Mouse (Mus musculus): ENCODE measurements around the gene Creb3l2.
"Not testable (repeated sequence)": the region's sequence is repeated elsewhere in the genome, so short reads cannot be mapped to it uniquely, and the experiment has no call there.

The Creb3l2 gene

DNA sequence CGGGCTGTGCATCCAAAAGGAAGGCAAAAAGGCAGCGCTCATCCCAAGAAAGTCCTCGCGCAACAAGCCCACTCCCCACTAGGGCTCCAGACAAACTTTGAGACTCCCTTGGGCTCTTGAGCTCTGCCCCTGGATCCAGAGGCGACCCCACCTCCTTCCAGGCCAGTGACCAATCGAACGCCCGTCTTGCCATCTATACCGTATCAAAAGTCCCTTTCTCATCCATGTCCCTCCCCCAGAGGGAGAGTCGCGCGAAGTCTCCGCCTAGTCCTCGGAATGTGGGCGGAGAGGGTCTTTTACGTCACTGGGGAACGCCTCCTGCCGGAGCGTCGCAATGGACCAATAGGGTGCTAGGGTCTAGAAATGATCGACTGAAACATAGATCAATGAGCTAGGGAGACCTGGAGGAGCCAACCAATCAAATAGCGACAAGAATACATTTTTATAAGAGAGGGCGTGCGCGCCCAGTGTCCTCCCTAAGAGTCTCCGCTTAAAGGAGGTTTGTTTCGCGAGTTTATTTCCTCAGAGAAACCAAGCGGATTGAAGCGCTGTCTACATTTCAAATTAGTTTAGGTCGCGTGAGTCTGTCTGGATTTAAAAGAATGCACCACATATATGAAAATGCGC is at the start of gene Creb3l2:
Gene Creb3l2 (minus strand): TSS at position 106 of the 627 bp plus-strand sequence.
- peak; percentile 99 for DNase-seq (ENCODE audit: extremely low spot score)

DNA sequence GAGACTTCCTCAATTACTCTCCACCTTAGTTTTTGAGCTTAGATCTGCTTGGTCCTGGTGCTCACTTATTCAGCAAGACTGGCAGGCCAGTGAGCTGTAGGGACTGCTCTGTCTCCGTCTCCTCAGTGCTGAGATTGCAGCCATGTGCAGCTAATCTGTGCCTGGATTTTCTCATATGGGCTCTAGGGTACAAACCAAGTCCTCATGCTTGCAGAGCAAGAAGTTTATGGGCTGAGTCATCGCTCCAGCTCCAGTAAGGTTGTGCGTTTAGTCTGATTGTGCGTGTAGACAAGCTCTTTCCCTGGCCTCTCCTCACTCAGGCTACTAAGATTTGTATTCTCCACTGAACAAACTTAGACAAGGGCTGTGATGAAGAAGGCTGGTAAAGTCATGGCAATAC is 44.6 kb upstream of the Creb3l2 start:
- no peak for DNase-seq (ENCODE audit: extremely low spot score)

GRCm38 (mm10) chr6:37484588-37485070 is 42.7 kb upstream of the Creb3l2 start:
- DNase-seq (ENCODE audit: extremely low spot score) = no peak

DNA sequence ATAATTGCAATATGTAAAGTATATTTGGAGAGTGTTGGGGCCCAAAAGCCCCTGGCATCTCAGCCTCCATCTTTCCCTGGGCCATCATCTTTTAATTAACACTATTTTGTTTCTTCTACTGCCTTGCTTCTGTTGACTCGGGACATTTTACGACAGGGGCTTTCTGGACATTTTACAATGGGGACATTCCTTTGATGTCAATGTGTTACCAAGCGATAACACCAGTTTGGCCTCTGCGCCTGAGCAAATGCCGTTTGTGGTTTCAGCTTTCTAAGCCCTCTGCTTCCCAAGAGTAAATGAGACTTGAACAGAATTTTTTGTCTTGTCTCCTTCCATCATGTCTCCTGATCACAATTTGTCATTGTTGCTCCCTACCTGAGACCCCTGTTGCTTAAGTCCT is 41.3 kb upstream of the Creb3l2 start:
- no peak for DNase-seq (ENCODE audit: extremely low spot score)

DNA sequence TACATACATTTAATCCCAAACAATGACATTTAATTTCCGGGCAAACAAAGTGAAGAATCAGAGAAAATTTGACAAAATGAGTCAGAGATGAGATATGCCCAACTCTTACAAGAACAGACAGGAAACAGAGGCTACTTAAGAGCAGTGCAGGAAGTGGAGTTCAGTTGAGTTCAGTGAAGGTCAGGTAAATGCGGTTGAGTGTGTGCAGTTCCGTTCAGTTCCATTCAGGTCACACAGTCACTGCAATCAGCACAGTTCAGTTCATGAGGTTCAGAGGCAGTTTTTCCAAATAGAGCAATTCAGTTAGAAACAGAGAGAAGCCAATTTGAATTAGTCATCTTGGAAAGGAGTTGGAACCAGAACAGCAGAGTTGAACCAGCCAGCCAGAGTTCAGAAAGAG is 39.2 kb upstream of the Creb3l2 start:
- no peak for DNase-seq (ENCODE audit: extremely low spot score)

DNA sequence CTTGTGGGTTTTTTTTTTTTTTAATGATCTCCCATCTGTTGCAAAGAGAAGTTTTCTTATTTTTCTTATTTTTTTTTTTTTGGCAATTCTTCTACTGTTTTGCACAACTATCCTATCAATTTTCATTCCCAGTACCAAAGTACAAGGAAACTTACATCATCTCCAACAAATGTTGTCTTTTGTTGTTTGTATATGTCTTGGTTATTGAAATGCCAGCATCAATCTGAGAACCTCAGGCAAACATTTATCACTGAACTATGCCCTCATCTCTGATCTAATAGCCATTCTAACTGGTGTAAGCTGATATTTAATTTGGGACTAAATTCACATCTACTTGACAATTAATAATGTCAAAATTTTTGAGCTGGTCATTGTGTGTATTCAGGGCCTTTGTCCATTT is 38.1 kb upstream of the Creb3l2 start:
- DNase-seq (ENCODE audit: extremely low spot score) = no peak

- no peak for DNase-seq (ENCODE audit: extremely low spot score)
Measured at GRCm38 (mm10) chr6:37478481-37478880, 36.5 kb upstream of the Creb3l2 start.

DNA sequence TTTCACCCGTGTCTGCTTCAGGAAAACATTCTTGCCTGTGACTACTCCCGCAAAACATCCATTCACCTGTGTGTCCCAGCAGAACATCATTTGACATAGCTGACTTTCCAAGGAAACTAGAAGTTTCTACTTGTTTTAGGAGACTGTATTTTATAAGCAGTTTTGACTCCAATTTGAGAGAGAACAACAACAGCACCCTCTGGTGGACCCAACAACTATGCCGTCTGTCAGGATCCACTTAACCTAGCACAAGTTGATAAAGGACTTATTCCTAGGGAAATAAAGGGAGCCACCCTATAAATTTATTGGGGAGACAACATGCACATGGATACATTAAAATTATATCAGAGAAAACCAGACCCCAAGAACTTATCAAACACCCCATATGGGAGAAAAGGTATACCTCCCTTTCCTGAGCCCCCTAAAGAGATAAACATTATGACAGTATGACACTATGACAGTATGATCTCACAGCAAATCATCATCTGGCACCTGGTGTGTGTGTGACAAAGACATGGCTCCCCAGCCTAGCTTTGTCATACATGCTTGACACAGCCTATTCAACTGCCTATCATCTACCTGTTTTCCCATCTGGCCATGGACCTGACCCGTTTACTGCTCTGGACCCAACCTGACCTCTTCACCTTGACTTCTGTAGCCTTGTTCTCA is 31.9 kb upstream of the Creb3l2 start:
- no peak for DNase-seq (ENCODE audit: extremely low spot score)

- no peak for DNase-seq (ENCODE audit: extremely low spot score)
Measured at GRCm38 (mm10) chr6:37470216-37470615, 28.3 kb upstream of the Creb3l2 start.

DNA sequence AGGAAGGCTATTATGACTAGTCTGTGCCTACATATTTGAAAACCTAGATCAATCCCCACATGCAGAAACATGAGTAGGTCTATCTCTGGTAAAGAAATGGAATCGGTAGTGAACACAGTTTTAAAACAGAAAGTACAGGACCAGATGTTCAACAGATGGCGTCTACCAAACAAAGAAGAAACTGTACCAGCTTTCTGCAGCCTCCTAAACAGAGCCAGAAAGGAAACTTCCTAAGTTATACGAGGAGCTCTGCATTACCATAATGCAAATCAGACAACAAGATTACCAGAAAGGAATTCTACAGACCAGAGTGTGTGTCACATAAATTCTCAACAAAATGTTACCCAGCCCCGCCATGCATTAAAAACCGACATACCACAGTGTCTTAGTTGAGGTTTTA is 23.9 kb upstream of the Creb3l2 start:
- DNase-seq (ENCODE audit: extremely low spot score) = no peak

DNA sequence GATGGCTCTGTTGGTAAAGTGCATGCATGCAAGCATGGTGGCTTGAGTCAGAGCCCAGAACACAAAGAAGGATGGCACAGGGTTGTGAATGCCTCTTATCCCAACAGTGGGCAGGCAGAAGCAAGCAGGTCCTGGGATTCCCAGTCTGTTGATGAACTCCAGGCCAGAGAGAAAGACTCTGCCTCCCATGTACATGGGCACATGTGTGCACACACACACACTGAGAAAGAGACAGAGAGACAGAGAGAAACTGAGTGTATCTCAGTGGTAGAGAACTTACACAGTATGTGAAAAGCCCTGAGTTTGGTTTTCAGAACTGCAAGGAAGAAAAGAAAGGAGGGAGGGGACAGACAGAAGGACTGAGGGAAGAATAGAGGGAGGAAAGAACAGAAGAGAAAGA is 23.4 kb upstream of the Creb3l2 start:
- no peak for DNase-seq (ENCODE audit: extremely low spot score)

DNA sequence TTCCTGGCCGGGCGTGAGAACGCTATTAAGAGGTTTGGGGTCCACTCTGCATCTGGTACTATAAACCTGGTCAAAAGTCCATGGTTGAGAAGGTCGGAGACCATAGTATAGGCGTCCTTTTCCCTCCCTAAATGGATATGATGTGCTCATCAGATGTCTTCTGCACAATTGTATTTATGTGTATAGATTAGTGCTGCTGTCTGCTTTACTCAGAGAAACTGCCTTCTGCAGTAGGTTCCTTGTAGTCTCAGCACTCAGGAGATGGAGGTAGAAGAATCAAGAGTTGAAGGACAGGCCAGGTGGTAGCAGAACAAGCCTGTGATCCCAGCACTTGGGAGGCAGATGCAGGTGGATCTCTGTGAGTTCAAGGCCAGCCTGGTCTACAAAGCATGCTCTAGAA is 22.6 kb upstream of the Creb3l2 start:
- DNase-seq (ENCODE audit: extremely low spot score) = peak; percentile 23

- peak; percentile 65 for DNase-seq (ENCODE audit: extremely low spot score)
Measured at GRCm38 (mm10) chr6:37463517-37464482, 21.9 kb upstream of the Creb3l2 start.

DNA sequence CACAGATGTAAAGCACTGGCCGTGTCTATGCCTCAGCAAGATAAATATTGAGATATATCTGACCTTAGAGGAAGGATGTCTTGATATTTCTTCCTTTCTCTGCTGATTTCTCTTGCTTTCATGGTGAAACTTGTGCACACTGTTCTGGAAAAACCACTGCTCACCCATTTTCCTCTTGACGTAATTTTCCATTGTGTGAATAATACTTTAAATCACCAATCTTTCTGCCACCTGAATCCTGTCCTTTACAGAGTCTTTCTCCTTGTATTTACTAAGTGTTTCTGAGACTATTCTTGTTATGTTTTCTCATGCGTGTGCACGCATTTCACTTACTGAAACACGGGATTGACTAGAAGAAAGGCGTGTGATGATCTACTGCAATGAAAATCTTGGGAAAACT is 18.7 kb upstream of the Creb3l2 start:
- no peak for DNase-seq (ENCODE audit: extremely low spot score)

DNA sequence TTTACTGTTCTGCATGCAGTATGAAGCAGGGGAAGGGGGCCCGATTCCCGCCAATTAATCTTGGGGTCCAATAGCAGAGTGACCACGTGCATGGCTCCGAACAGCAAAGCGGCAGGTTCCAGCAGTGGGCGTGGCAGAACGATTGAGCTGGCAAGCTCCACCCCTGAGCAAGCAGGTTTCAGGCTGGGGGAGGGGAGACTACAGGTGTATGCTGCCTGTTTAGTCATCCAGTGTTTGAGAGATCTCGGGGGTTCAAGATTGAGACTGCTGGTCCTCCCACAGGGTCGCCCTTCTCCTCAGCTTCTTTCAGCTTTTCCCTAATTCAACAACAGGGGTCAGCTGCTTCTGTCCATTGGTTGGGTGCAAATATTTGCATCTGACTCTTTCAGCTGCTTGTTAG is 17.7 kb upstream of the Creb3l2 start:
- DNase-seq (ENCODE audit: extremely low spot score) = not testable (repeated sequence)

DNA sequence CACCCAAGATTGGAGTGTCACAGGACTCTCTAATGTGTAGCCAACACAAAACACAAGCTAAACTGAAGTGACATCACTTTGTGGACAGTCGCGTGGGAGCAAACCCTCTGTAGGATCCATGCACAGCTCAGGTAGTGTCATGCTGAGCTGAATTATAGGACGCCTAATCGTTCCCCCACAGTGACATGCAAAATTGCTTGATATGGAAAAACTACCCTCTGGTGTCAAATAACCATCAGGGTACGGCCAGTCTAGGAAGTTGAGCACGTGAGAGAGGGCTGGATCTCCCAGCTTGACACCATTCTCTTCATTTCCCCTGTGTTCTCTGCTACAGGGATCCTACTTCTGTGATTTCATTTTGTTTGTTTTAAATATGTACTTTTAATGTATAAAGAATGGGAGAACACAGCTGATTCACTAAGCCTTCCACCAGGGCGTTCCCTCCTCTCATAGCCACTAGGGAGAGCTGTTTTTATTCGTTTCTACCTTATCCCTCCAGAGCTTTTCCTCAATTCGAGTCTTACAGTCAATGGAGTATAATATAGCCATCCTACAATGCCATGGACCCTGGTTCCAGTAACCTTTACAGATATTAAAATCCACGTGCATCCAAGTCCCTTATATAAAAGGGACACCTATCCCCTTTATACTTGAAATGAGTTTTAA is 16.2 kb upstream of the Creb3l2 start:
- DNase-seq (ENCODE audit: extremely low spot score) = no peak

DNA sequence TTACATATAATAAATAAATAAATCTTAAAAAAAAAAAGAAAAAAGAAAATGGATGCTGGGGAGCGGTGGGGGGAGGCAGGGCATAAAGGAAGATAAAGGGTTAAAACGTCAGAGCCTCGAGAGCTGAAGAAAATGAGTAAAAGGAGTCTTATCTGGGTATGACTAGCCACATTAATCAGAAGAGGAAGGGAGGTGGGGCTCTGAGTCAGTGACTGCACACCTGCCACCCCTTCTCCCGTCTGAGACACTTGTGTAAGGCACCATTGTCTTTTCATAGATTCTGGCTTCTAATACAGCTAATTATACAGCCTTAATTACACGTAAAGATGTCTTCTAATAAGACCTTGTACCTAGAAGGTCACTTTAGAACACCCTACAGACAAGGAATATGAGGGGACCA is 13.6 kb upstream of the Creb3l2 start:
- DNase-seq (ENCODE audit: extremely low spot score) = no peak

- DNase-seq (ENCODE audit: extremely low spot score) = no peak
Measured at GRCm38 (mm10) chr6:37453047-37453446, 11.1 kb upstream of the Creb3l2 start.

- DNase-seq (ENCODE audit: extremely low spot score) = no peak
Measured at GRCm38 (mm10) chr6:37451664-37452063, 9.7 kb upstream of the Creb3l2 start.

GRCm38 (mm10) chr6:37447704-37448466 is 5.9 kb upstream of the Creb3l2 start:
- DNase-seq (ENCODE audit: extremely low spot score) = peak; percentile 66

GRCm38 (mm10) chr6:37442781-37443180 is 835 bp upstream of the Creb3l2 start:
- DNase-seq (ENCODE audit: extremely low spot score) = no peak

Data from embryo, embryonic 9.5 days (tissue).